Mouse (Mus musculus) erythroblast, embryonic 14.5 days (primary cell): ENCODE measurements around the gene Mettl14.

Experiments
- GATA1 ChIP-seq: IDR thresholded peaks from 2 replicates; pipeline ENCODE4 v1.6.1; 2012; ENCODE audit warnings: low read length, inconsistent platforms, mixed read lengths
- TAL1 ChIP-seq: IDR thresholded peaks from 3 replicates; pipeline ENCODE4 v1.6.1; 2012; ENCODE audit warnings: low read length, inconsistent platforms, mixed read lengths

- no peak for TF ChIP-seq TAL1
- no peak for TF ChIP-seq GATA1
These were observed 1.5 kb downstream of the Mettl14 start for GRCm38 (mm10) chr3:123384435-123384834.
